Mouse (Mus musculus) megakaryocyte-erythroid progenitor cell, adult 5 weeks (primary cell): Measurements from ENCODE around the gene Casp2. TPM values are rescaled to one million over a fixed set of nuclear protein-coding genes. Genes with fewer than 3 reads are reported as not detected.

Experiments used
- polyA plus RNA-seq: library from polyadenylated mRNA; stranded (reverse); fragments of >175 nt; gene quantifications from 2 replicates; pipeline ENCODE4 v1.2.3, GENCODE M21; 2012

Gene Casp2
- polyA plus RNA-seq, result 7.7 and 9.5 TPM in 2 replicates

DNA sequence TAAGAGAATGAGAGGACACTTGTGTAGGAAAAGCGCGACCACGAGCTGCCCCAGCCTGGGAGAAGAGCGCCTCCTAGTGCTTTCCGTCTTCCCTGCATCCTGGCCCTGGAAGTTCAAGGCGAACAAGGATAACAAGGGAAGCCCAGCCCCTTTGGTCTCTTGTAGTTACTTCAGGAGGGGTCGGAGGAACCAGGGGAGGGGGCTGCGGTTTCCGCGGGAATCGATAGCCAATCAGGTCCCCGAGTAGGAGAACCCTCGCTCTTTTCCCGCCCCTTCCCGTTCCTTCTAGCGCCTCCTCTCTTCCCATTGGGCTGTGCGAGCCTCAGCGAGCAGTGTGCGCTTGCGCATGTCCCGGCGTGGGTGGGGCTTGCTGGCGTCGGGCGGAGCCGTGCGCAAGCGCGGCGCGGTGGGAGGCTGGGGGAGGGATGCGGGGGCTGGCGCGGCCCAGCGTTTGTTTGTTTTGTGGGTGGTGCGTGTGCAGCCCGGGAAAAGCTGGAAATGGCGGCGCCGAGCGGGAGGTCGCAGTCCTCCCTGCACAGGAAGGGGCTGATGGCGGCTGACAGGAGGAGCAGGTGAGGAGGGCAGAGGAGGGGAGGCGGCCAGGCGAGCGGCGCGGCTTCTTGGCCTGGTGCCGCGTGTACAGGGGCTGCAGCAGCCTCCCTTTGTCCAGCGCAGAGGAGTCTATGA lies at the start of gene Casp2:
TSS of gene Casp2 (plus strand) at position 360 of the 687 bp plus-strand sequence.

GRCm38 (mm10) chr6:42215028-42215427 lies 49.8 kb upstream of the Casp2 start, which contains the start of gene Tas2r144:
Tas2r144 (plus strand) TSS chr6:42215328.

DNA sequence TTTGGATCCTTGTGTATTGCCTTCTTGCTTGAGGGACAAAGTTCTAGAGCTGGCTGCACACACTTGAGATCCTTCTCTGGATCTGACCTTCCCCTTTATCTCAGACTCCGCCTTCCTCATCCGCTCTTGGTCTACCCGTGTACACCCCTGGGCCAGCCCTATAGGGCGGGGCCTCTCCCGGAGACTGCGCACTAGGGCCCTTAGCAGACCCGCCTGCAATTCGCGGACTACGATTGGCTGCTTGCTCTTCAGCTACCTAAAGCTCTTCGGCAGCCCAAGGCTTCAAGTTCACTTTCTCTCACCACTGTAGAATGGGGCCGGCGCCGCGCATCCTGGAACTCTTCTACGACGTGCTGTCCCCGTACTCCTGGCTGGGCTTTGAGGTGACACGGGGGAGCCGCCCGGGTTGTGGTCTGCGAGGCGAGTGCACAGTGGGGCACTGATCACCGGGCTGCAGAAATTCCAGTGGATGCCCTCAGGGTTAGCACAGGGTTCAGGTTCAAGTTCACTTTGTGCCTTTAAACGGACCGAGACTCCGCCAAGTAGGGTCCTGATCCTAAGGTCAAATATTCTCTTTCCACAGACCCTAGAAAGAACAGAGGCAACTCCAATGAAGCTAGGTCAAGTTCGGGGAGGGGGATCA lies 19.0 kb upstream of the Casp2 start, which contains the start of gene Gstk1:
TSS of gene Gstk1 (plus strand) at position 225 of the 643 bp plus-strand sequence.

GRCm38 (mm10) chr6:42261524-42262170 lies 3.1 kb upstream of the Casp2 start, which contains the start of gene Tmem139:
Tmem139 (plus strand) TSS chr6:42261970.

GRCm38 (mm10) chr6:42286448-42286847 lies 21.7 kb downstream of the Casp2 start, which contains the start of gene Clcn1:
Clcn1 (plus strand) TSS chr6:42286685.

DNA sequence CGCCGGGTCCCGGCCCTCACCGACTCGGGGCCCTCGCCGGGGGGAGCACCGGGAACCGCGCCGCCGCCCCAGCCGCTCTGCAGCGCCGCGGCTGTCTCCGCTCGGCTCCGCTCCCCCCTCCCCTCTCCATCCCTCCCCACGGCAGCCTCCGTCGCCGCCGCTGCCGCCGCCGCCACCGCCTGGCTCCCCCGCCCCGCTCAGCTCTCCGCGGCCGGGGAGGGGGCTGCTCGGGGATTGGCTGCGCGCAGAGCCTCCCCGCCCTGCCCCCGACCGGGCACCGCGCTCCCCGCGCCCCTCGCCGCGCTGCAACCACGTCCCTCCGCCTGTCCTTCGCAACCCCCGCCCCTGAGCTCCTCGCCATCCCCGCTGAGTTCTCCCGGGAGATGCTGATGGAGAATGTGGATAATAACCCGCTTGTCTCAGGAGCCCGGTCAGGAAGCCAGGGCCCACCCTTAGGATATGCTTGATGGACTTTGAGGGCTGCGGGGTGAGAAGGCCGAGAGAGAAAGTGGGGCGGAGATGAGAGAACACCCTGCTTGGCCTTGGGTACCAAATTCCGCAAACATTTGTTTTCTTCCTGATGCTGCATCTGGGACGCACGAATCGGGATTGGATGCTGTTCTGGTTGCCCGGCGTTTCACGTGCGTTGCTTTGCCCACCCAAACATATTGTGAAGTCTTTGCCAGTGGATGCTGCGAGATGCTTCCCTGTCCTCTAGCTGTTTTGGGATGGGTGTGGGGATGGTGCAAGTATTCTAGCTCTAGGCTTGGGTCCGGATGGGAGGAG lies 59.9 kb downstream of the Casp2 start, which contains the start of gene Fam131b:
TSS of gene Fam131b (minus strand) at position 162 of the 786 bp plus-strand sequence.

Other genes with a start within 250 kb of the Casp2 start
- not detected in 2 replicates for gene Sva, start 226.6 kb upstream of the Casp2 start, polyA plus RNA-seq
- not detected in 2 replicates for gene Tas2r139, start 124.0 kb upstream of the Casp2 start, polyA plus RNA-seq
- not detected in 2 replicates for gene Tas2r144, start 49.7 kb upstream of the Casp2 start, polyA plus RNA-seq
- 0.81 and 1.2 TPM in 2 replicates for gene Gstk1, start 19.1 kb upstream of the Casp2 start, polyA plus RNA-seq
- not detected in 2 replicates for gene Tmem139, start 3.0 kb upstream of the Casp2 start, polyA plus RNA-seq
- gene Clcn1, start 21.7 kb downstream of the Casp2 start, polyA plus RNA-seq, result 0.02 and 0.06 TPM in 2 replicates
- gene Fam131b, start 59.7 kb downstream of the Casp2 start, polyA plus RNA-seq, result 0.05 TPM in 1 of 2 replicates, not detected in the other
- gene Zyx, start 84.6 kb downstream of the Casp2 start, polyA plus RNA-seq, result 1,535 and 1,622 TPM in 2 replicates
- gene Epha1, start 108.3 kb downstream of the Casp2 start, polyA plus RNA-seq, result 0.11 and 0.14 TPM in 2 replicates
- not detected in 2 replicates for gene Tas2r143, start 135.3 kb downstream of the Casp2 start, polyA plus RNA-seq
- gene Tas2r135, start 140.4 kb downstream of the Casp2 start, polyA plus RNA-seq, result not detected in 2 replicates
- gene Tas2r126, start 169.6 kb downstream of the Casp2 start, polyA plus RNA-seq, result 0.08 TPM in 1 of 2 replicates, not detected in the other
- gene Olfr458, start 200.2 kb downstream of the Casp2 start, polyA plus RNA-seq, result not detected in 2 replicates
- not detected in 2 replicates for gene Olfr457, start 211.3 kb downstream of the Casp2 start, polyA plus RNA-seq
- gene Olfr456, start 222.2 kb downstream of the Casp2 start, polyA plus RNA-seq, result not detected in 2 replicates